Mouse (Mus musculus) cerebellum, postnatal 14 days (tissue): ENCODE results near the gene Timp4.
"Not testable (repeated sequence)": the region's sequence is repeated elsewhere in the genome, so short reads cannot be mapped to it uniquely, and the experiment has no call there.

Experiments
- DNase-seq, 2 experiments: peaks; one replicate each; pipeline ENCODE4 v3.0.0; 2021; ENCODE audit warnings: mixed read lengths in 2 of 2

The Timp4 gene

GRCm38 (mm10) chr6:115251531-115251985 lies 447 bp downstream of the Timp4 start:
- DNase-seq, result peak in 1 of 2 experiments; percentile 66

GRCm38 (mm10) chr6:115245500-115246058 lies 6.4 kb downstream of the Timp4 start:
- DNase-seq, result no peak

GRCm38 (mm10) chr6:115244222-115244621 lies 7.8 kb downstream of the Timp4 start:
- DNase-seq, result peak; percentile 51 to 71

- DNase-seq, result peak in 1 of 2 experiments; percentile 37
Observed at GRCm38 (mm10) chr6:115241939-115242338, 10.1 kb downstream of the Timp4 start.

GRCm38 (mm10) chr6:115241131-115241699 lies 10.8 kb downstream of the Timp4 start:
- no peak for DNase-seq

GRCm38 (mm10) chr6:115240431-115240830 lies 11.6 kb downstream of the Timp4 start:
- DNase-seq, result not testable (repeated sequence)

GRCm38 (mm10) chr6:115239335-115239734 lies 12.7 kb downstream of the Timp4 start:
- no peak for DNase-seq

- DNase-seq, result peak; percentile 95 to 97
Observed at GRCm38 (mm10) chr6:115238031-115239027, 13.7 kb downstream of the Timp4 start.

- DNase-seq, result no peak
Observed at GRCm38 (mm10) chr6:115232562-115232961, 19.4 kb downstream of the Timp4 start.

- no peak for DNase-seq
Observed at GRCm38 (mm10) chr6:115231836-115232235, 20.2 kb downstream of the Timp4 start.

GRCm38 (mm10) chr6:115230557-115230956 lies 21.4 kb downstream of the Timp4 start:
- DNase-seq, result no peak

- peak; percentile 91 for DNase-seq
Observed at GRCm38 (mm10) chr6:115227529-115227928, 24.5 kb downstream of the Timp4 start.

- no peak for DNase-seq
Observed at GRCm38 (mm10) chr6:115227043-115227442, 25.0 kb downstream of the Timp4 start, which contains the start of gene Gm17482. Gene Gm17482, plus strand, starts transcription at chr6:115227343.

GRCm38 (mm10) chr6:115225519-115225918 lies 26.5 kb downstream of the Timp4 start:
- peak; percentile 80 to 87 for DNase-seq

- DNase-seq, result peak; percentile 79 to 82
Observed at GRCm38 (mm10) chr6:115221215-115221641, 30.8 kb downstream of the Timp4 start.

GRCm38 (mm10) chr6:115213129-115213528 lies 38.9 kb downstream of the Timp4 start:
- DNase-seq, result no peak

GRCm38 (mm10) chr6:115212132-115212903 lies 39.7 kb downstream of the Timp4 start:
- no peak for DNase-seq

- DNase-seq, result no peak
Observed at GRCm38 (mm10) chr6:115210820-115211219, 41.2 kb downstream of the Timp4 start.

GRCm38 (mm10) chr6:115210187-115210586 lies 41.8 kb downstream of the Timp4 start:
- no peak for DNase-seq

GRCm38 (mm10) chr6:115203029-115203428 lies 49.0 kb downstream of the Timp4 start:
- DNase-seq, result peak in 1 of 2 experiments; percentile 29

GRCm38 (mm10) chr6:115200753-115201152 lies 51.3 kb downstream of the Timp4 start:
- no peak for DNase-seq
